Mouse (Mus musculus) intestine, embryonic 16.5 days (tissue): ENCODE measurements around the gene Opa3. TPM values are rescaled to one million over a fixed set of nuclear protein-coding genes. Genes with fewer than 3 reads are reported as not detected.

Source experiments
- ATAC-seq: fragments of 200-750 bp; cut with Nextera tagmentation; 2 replicates; pipeline ENCODE4 v1.8.0; 2017; ENCODE audit warnings: moderate TSS enrichment, moderate library complexity
- H3K27ac ChIP-seq: fragments of 300-500 bp; sonication (generic); 2 replicates; pipeline ENCODE4 v1.5.1; 2014; ENCODE audit warnings: mild to moderate bottlenecking, low read length
- H3K27me3 ChIP-seq: fragments of 300-500 bp; sonication (generic); replicated peaks from 2 replicates; pipeline ENCODE4 v1.6.1; 2014; ENCODE audit warnings: low read length, control low read depth, mixed read lengths; ENCODE audit not compliant: control insufficient read depth, insufficient read depth
- H3K36me3 ChIP-seq: fragments of 300-500 bp; sonication (generic); 2 replicates; pipeline ENCODE4 v1.6.1; 2014; ENCODE audit warnings: low read length, control low read depth; ENCODE audit not compliant: control insufficient read depth, insufficient read depth
- H3K4me1 ChIP-seq: fragments of 300-500 bp; sonication (generic); 2 replicates; pipeline ENCODE4 v1.6.1; 2014; ENCODE audit warnings: low read length, control low read depth, mixed read lengths; ENCODE audit not compliant: control insufficient read depth, insufficient read depth
- H3K4me2 ChIP-seq: fragments of 300-500 bp; sonication (generic); 2 replicates; pipeline ENCODE4 v1.6.1; 2014; ENCODE audit warnings: low read depth, low read length, control low read depth
- H3K4me3 ChIP-seq: fragments of 300-500 bp; sonication (generic); 2 replicates; pipeline ENCODE4 v1.5.1; 2014; ENCODE audit warnings: mild to moderate bottlenecking, low read length
- H3K9ac ChIP-seq: fragments of 300-500 bp; sonication (generic); 2 replicates; pipeline ENCODE4 v1.6.1; 2014; ENCODE audit warnings: low read depth, low read length
- H3K9me3 ChIP-seq: fragments of 300-500 bp; sonication (generic); 2 replicates; pipeline ENCODE4 v1.6.1; 2016; ENCODE audit warnings: low read length, control low read depth; ENCODE audit not compliant: control insufficient read depth
- WGBS: fragments of 180-500 bp; shearing (Covaris S2); extraction: QIAGEN DNeasy Blood & Tissue Kit; methylation state at CpG from one replicate; pipeline ENCODE4 v1.1.7; 2014; 5-methylcytosine and 5-hydroxymethylcytosine counted together
- polyA plus RNA-seq: library from polyadenylated mRNA; unstranded; fragments of >200 nt; fragmentation: Nextera tagmentation; extraction: Ambion mirVana; gene quantifications from 2 replicates; pipeline ENCODE4 v1.2.1, GENCODE M21; 2015

Opa3 gene
- polyA plus RNA-seq, 1 experiment from 2014 or later: 40.9 TPM

- Histone ChIP-seq H3K4me3 (no peak overlapping the region), H3K27me3 (no peaks in the 10 kb centered on the region), H3K9me3 (peaks cover 5% of the 10 kb centered on the region; the same call in 1 of the 2 replicates), H3K9ac (no peak overlapping the region), H3K4me1 (no peaks in the 10 kb centered on the region), H3K4me2 (no peak overlapping the region), H3K27ac (no peak overlapping the region), H3K36me3 (peaks cover 12% of the 10 kb centered on the region)
- WGBS: 37% methylated on average over 2 of the region's 2 CpGs
- ATAC-seq: no peak
Observed at GRCm38 (mm10) chr7:19197985-19198384, 30.1 kb upstream of the Opa3 start.

- Histone ChIP-seq H3K4me1 (no peaks in the 10 kb centered on the region), H3K9ac (no peak overlapping the region), H3K27me3 (no peaks in the 10 kb centered on the region), H3K36me3 (peaks cover 6% of the 10 kb centered on the region; the same call in 1 of the 2 replicates), H3K4me3 (no peak overlapping the region), H3K9me3 (no peaks in the 10 kb centered on the region), H3K4me2 (no peak overlapping the region), H3K27ac (no peak overlapping the region)
- WGBS: 74% methylated on average over 15 of the region's 15 CpGs
- ATAC-seq: 0 out of 2 replicates have a peak, but pooled peaks have one; percentile 33
Observed at GRCm38 (mm10) chr7:19201660-19202059, 26.5 kb upstream of the Opa3 start.

DNA sequence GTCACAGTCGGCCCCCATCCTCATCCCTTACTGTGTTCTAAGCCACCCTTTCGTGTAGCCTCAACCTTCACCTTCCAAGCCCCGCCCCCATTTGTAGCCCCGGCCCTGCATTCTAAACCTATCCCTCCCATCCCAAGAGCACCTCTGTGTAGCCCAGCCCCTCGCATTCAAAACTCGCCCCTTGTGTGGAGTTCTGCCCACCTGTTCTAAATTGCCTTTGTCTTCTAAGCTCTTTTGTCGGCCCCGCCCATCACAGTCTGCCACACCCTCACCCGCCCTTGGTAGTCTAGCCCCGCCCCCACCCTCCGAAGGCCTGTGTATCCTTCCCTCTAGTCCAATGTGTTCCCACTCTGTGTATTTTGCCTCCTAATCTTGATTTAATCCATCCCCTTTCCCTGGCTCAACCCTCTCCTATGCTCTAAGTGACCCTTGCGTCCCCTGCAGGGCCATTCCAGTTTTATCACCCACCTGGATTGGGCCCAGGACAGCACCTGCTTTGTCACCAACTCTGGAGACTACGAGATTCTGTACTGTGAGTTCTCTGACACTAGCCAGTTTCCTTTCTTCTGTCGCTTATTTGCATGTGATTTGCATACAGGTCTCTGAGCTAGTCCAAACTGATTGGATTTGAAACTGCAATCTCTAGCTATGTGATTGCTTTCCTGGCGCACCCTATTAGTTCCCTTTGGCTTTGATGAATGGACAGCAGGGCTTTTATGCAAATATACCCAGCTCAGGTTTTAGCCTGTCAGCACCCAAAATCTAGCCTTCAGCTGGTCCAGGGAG is 25.9 kb upstream of the Opa3 start:
- WGBS: 58% methylated on average over 15 of the region's 15 CpGs
- Histone ChIP-seq H3K9me3 (no peaks in the 10 kb centered on the region), H3K4me2 (no peak overlapping the region), H3K27me3 (no peaks in the 10 kb centered on the region), H3K27ac (no peak overlapping the region), H3K4me3 (no peak overlapping the region), H3K9ac (no peak overlapping the region), H3K36me3 (peaks cover 6% of the 10 kb centered on the region; the same call in 1 of the 2 replicates), H3K4me1 (no peaks in the 10 kb centered on the region)
- ATAC-seq: peak; percentile 66

DNA sequence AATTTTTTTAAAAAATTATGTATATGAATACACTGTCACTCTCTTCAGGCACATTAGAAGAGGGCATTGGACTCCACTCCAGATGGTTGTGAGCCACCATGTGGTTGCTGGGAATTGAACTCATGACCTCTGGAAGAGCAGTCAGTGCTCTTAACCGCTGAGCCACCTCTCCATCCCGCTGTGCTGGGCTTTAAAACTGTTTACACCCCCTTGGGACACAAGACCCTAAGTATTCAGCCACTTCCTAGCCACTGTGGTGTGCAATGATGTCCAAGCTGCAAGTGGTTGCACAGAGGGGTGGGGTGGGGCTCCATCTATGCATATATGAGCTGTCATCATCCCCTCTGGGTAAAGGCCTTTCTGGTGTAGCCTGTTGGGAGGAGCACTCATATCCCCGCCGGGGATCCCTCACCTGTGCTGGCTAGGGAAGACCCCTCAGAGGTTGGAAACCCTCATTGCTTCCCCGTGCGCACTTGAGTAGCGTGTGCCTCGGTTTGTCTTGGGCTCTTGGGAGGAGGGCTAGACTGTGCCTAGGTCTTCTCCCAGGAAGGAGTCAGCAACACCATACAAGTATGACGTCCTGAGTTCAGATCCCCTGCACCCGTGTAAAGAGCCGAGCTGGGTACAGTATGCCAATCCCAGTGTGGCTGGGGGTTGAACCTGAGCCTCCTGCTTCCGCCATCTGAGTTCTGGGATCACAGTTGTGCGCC is 19.8 kb upstream of the Opa3 start:
- no peak overlapping the region for H3K9ac ChIP-seq
- no peak overlapping the region for H3K4me3 ChIP-seq
- H3K27me3 ChIP-seq: peaks cover 3% of the 10 kb centered on the region; the same call in 1 of the 2 replicates
- peaks cover 10% of the 10 kb centered on the region; the same call in 1 of the 2 replicates for H3K4me1 ChIP-seq
- no peak overlapping the region for H3K4me2 ChIP-seq
- no peak; the same call in 1 of the 2 replicates for ATAC-seq
- peaks cover 3% of the 10 kb centered on the region; the same call in 1 of the 2 replicates for H3K9me3 ChIP-seq
- no peak overlapping the region for H3K27ac ChIP-seq
- 80% methylated on average over 13 of the region's 13 CpGs for WGBS
- peaks cover 4% of the 10 kb centered on the region; the same call in 1 of the 2 replicates for H3K36me3 ChIP-seq

DNA sequence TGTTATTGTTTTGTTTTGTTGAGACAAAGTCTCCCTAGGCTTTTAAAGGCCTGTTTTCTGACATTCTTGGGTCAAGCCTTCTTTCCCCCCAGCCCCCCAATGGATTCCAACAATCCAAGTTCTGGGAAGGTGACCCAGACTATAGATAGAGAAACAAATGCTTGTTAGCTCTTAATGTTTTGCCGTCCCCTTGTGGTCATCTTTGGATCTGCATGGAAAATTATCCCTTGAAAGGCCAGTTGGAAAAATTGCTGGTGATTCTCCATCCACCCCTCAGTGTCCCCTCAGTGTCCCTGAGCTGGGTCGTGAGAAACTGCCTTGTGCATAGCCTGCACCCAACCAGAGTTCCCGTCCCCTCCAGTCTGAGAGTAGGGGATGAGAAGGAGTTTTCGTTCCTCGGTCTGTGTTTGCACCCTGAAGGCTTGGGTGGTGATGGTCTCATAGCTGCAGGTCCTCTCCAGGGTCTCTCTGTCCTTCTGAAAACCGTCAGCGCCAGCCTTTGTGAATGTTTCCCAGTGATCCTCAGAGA is 19.1 kb upstream of the Opa3 start:
- Histone ChIP-seq H3K4me2 (no peak overlapping the region), H3K4me3 (no peak overlapping the region), H3K9ac (no peak overlapping the region), H3K36me3 (peaks cover under 1% of the 10 kb centered on the region; the same call in 1 of the 2 replicates), H3K27ac (no peak overlapping the region), H3K27me3 (peaks cover 3% of the 10 kb centered on the region; the same call in 1 of the 2 replicates), H3K9me3 (peaks cover 3% of the 10 kb centered on the region; the same call in 1 of the 2 replicates), H3K4me1 (peaks cover 10% of the 10 kb centered on the region; the same call in 1 of the 2 replicates)
- WGBS: 48% methylated on average over 7 of the region's 7 CpGs
- ATAC-seq: no peak

- H3K9me3 ChIP-seq: peaks cover 3% of the 10 kb centered on the region; the same call in 1 of the 2 replicates
- no peak for ATAC-seq
- WGBS: 84% methylated on average over 4 of the region's 4 CpGs
Observed at GRCm38 (mm10) chr7:19209494-19209893, 18.6 kb upstream of the Opa3 start.

GRCm38 (mm10) chr7:19210010-19210409 is 18.1 kb upstream of the Opa3 start:
- Histone ChIP-seq H3K4me2 (no peak overlapping the region), H3K36me3 (no peaks in the 10 kb centered on the region), H3K4me3 (no peak overlapping the region), H3K9me3 (peaks cover 3% of the 10 kb centered on the region; the same call in 1 of the 2 replicates), H3K9ac (no peak overlapping the region), H3K27me3 (peaks cover 3% of the 10 kb centered on the region; the same call in 1 of the 2 replicates), H3K4me1 (peaks cover 10% of the 10 kb centered on the region; the same call in 1 of the 2 replicates), H3K27ac (no peak overlapping the region)
- 89% methylated on average over 5 of the region's 5 CpGs for WGBS
- no peak for ATAC-seq

More at GRCm38 (mm10) chr7:19209494-19209893, 18.6 kb upstream of the Opa3 start:
- H3K4me3 ChIP-seq: no peak overlapping the region
- no peak overlapping the region for H3K27ac ChIP-seq
- no peak overlapping the region for H3K4me2 ChIP-seq
- peaks cover 10% of the 10 kb centered on the region; the same call in 1 of the 2 replicates for H3K4me1 ChIP-seq
- H3K27me3 ChIP-seq: peaks cover 3% of the 10 kb centered on the region; the same call in 1 of the 2 replicates
- H3K36me3 ChIP-seq: no peaks in the 10 kb centered on the region
- H3K9ac ChIP-seq: no peak overlapping the region

DNA sequence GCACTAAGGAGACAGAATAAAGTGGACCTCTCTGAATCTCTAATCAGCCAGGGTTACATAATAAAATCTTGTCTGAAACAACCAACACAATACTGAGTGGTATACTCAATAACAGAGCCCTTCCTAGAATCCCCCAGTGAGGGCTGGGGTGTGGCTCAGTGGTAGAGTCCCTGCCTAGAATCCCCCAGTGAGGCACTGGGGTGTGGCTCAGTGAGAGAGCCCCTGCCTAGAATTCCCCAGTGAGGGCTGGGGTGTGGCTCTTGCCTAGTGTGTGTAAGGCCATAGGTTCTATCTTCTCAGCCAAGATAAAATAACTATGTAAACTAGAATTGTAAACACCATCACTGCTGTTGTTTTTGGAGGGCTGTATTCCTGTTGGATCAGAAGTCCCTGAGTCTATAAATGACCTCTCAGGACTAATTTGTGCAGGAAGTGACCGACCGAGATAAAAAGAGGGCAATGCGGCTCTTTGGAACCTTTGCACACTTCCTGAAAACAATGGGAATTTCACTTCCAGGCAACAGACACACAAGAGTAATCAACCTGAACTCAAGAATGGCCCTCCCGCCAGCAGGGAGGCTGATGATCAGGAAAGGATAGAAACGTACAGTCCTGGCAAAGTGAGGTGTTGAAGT is 17.0 kb upstream of the Opa3 start:
- Histone ChIP-seq H3K36me3 (no peaks in the 10 kb centered on the region), H3K4me2 (no peak overlapping the region), H3K9ac (no peak overlapping the region), H3K4me3 (no peak overlapping the region), H3K4me1 (peaks cover 10% of the 10 kb centered on the region; the same call in 1 of the 2 replicates), H3K27me3 (peaks cover 3% of the 10 kb centered on the region; the same call in 1 of the 2 replicates), H3K27ac (no peak overlapping the region), H3K9me3 (peaks cover 3% of the 10 kb centered on the region; the same call in 1 of the 2 replicates)
- 57% methylated on average over 5 of the region's 5 CpGs for WGBS
- no peak for ATAC-seq
